Mouse (Mus musculus) limb, embryonic 15.5 days (tissue): ENCODE data around the gene Ly6f. TPM values are rescaled to one million over a fixed set of nuclear protein-coding genes. Genes with fewer than 3 reads are reported as not detected.

Experiments
- ATAC-seq: fragments of 200-750 bp; cut with Nextera tagmentation; 2 replicates; pipeline ENCODE4 v1.8.0; 2017; ENCODE audit warnings: low read depth, moderate TSS enrichment; ENCODE audit not compliant: insufficient number of reproducible peaks, low FRiP score, low TSS enrichment
- H3K27ac ChIP-seq: fragments of 300-500 bp; sonication (generic); 2 replicates; pipeline ENCODE4 v1.5.1; 2015; ENCODE audit warnings: moderate library complexity, mild to moderate bottlenecking, inconsistent platforms
- H3K27me3 ChIP-seq: fragments of 300-500 bp; sonication (generic); 2 replicates; pipeline ENCODE4 v1.6.1; 2015; ENCODE audit warnings: inconsistent platforms
- H3K36me3 ChIP-seq: fragments of 300-500 bp; sonication (generic); 2 replicates; pipeline ENCODE4 v1.6.1; 2015; ENCODE audit warnings: inconsistent platforms
- H3K4me1 ChIP-seq: fragments of 300-500 bp; sonication (generic); 2 replicates; pipeline ENCODE4 v1.6.1; 2015; ENCODE audit warnings: inconsistent platforms
- H3K4me2 ChIP-seq: fragments of 300-500 bp; sonication (generic); 2 replicates; pipeline ENCODE4 v1.6.1; 2015; ENCODE audit warnings: mild to moderate bottlenecking, inconsistent platforms
- H3K4me3 ChIP-seq: fragments of 300-500 bp; sonication (generic); 2 replicates; pipeline ENCODE4 v1.5.1; 2015; ENCODE audit warnings: mild to moderate bottlenecking, inconsistent platforms
- H3K9ac ChIP-seq: fragments of 300-500 bp; sonication (generic); 2 replicates; pipeline ENCODE4 v1.6.1; 2015; ENCODE audit warnings: inconsistent platforms
- H3K9me3 ChIP-seq: fragments of 300-500 bp; sonication (generic); 2 replicates; pipeline ENCODE4 v1.6.1; 2016; ENCODE audit warnings: inconsistent platforms
- WGBS: fragments of 180-500 bp; shearing (Covaris S2); methylation state at CpG from one replicate; pipeline ENCODE4 v1.1.7; 2015; 5-methylcytosine and 5-hydroxymethylcytosine counted together
- polyA plus RNA-seq: library from polyadenylated mRNA; unstranded; fragments of >200 nt; fragmentation: Nextera tagmentation; extraction: Ambion mirVana; gene quantifications from 2 replicates; pipeline ENCODE4 v1.2.1, GENCODE M21; 2015

Gene Ly6f
- polyA plus RNA-seq: not detected in 2 replicates

GRCm38 (mm10) chr15:75268121-75268520, at the start of gene Ly6f:
Ly6f (plus strand) TSS chr15:75268421.
- H3K9me3 ChIP-seq: no peaks in the 10 kb centered on the region
- H3K4me1 ChIP-seq: no peaks in the 10 kb centered on the region
- no peaks in the 10 kb centered on the region for H3K27me3 ChIP-seq
- no peak within 1 kb of the TSS for H3K4me3 ChIP-seq
- no peaks in the 10 kb centered on the region for H3K36me3 ChIP-seq
- no peak within 1 kb of the TSS for H3K27ac ChIP-seq
- no peak within 1 kb of the TSS for H3K4me2 ChIP-seq
- H3K9ac ChIP-seq: no peak within 1 kb of the TSS
- ATAC-seq: no peak

- H3K27ac ChIP-seq: no peak overlapping the region
- ATAC-seq: no peak
- H3K4me2 ChIP-seq: no peak overlapping the region
- H3K9me3 ChIP-seq: no peaks in the 10 kb centered on the region
- H3K27me3 ChIP-seq: no peaks in the 10 kb centered on the region
- H3K9ac ChIP-seq: no peak overlapping the region
- no peak overlapping the region for H3K4me3 ChIP-seq
- no peaks in the 10 kb centered on the region for H3K4me1 ChIP-seq
- H3K36me3 ChIP-seq: no peaks in the 10 kb centered on the region
Measured at GRCm38 (mm10) chr15:75221942-75222341, 46.3 kb upstream of the Ly6f start.

- 87% methylated on average over 3 of the region's 3 CpGs for WGBS
Measured at GRCm38 (mm10) chr15:75237736-75238288, 30.4 kb upstream of the Ly6f start.

GRCm38 (mm10) chr15:75240558-75240957, 27.7 kb upstream of the Ly6f start:
- Histone ChIP-seq H3K4me3 (no peak overlapping the region), H3K4me2 (no peak overlapping the region), H3K36me3 (no peaks in the 10 kb centered on the region), H3K9me3 (no peaks in the 10 kb centered on the region), H3K27ac (no peak overlapping the region), H3K9ac (no peak overlapping the region), H3K27me3 (no peaks in the 10 kb centered on the region), H3K4me1 (no peaks in the 10 kb centered on the region)
- 42% methylated on average over 2 of the region's 2 CpGs for WGBS
- no peak for ATAC-seq

More at GRCm38 (mm10) chr15:75237736-75238288, 30.4 kb upstream of the Ly6f start:
- Histone ChIP-seq H3K27me3 (no peaks in the 10 kb centered on the region), H3K9me3 (no peaks in the 10 kb centered on the region), H3K27ac (no peak overlapping the region), H3K4me3 (no peak overlapping the region), H3K9ac (no peak overlapping the region), H3K4me1 (no peaks in the 10 kb centered on the region), H3K4me2 (no peak overlapping the region), H3K36me3 (no peaks in the 10 kb centered on the region)
- no peak for ATAC-seq

GRCm38 (mm10) chr15:75242756-75243640, 25.2 kb upstream of the Ly6f start:
- Histone ChIP-seq H3K4me3 (no peak overlapping the region), H3K4me1 (no peaks in the 10 kb centered on the region), H3K27ac (no peak overlapping the region), H3K9ac (no peak overlapping the region), H3K36me3 (no peaks in the 10 kb centered on the region), H3K9me3 (no peaks in the 10 kb centered on the region), H3K4me2 (no peak overlapping the region), H3K27me3 (no peaks in the 10 kb centered on the region)
- ATAC-seq: no peak
- 68% methylated on average over 3 of the region's 3 CpGs for WGBS

GRCm38 (mm10) chr15:75254671-75255070, 13.6 kb upstream of the Ly6f start:
- Histone ChIP-seq H3K27ac (no peak overlapping the region), H3K4me1 (no peaks in the 10 kb centered on the region), H3K36me3 (no peaks in the 10 kb centered on the region), H3K27me3 (no peaks in the 10 kb centered on the region), H3K9ac (no peak overlapping the region), H3K4me3 (no peak overlapping the region), H3K9me3 (no peaks in the 10 kb centered on the region), H3K4me2 (no peak overlapping the region)
- no peak for ATAC-seq
- WGBS: 82% methylated on average over 3 of the region's 3 CpGs

- H3K27me3 ChIP-seq: no peaks in the 10 kb centered on the region
- no peak for ATAC-seq
- no peaks in the 10 kb centered on the region for H3K4me1 ChIP-seq
- H3K36me3 ChIP-seq: no peaks in the 10 kb centered on the region
- H3K4me2 ChIP-seq: no peak overlapping the region
- H3K4me3 ChIP-seq: no peak overlapping the region
- no peaks in the 10 kb centered on the region for H3K9me3 ChIP-seq
- no peak overlapping the region for H3K9ac ChIP-seq
- H3K27ac ChIP-seq: no peak overlapping the region
Measured at GRCm38 (mm10) chr15:75265863-75266262, 2.4 kb upstream of the Ly6f start.

- H3K4me1 ChIP-seq: no peaks in the 10 kb centered on the region
- ATAC-seq: no peak
- H3K27ac ChIP-seq: no peak overlapping the region
- WGBS: 60% methylated on average over 1 of the region's 1 CpGs
- H3K36me3 ChIP-seq: no peaks in the 10 kb centered on the region
- no peak overlapping the region for H3K4me2 ChIP-seq
- H3K9me3 ChIP-seq: no peaks in the 10 kb centered on the region
- H3K27me3 ChIP-seq: no peaks in the 10 kb centered on the region
- no peak overlapping the region for H3K9ac ChIP-seq
- no peak overlapping the region for H3K4me3 ChIP-seq
Measured at GRCm38 (mm10) chr15:75266626-75267025, 1.6 kb upstream of the Ly6f start.

GRCm38 (mm10) chr15:75268916-75269829, 952 bp downstream of the Ly6f start:
- Histone ChIP-seq H3K4me1 (no peaks in the 10 kb centered on the region), H3K9ac (no peak overlapping the region), H3K27ac (no peak overlapping the region), H3K36me3 (no peaks in the 10 kb centered on the region), H3K4me2 (no peak overlapping the region), H3K4me3 (no peak overlapping the region), H3K27me3 (no peaks in the 10 kb centered on the region), H3K9me3 (no peaks in the 10 kb centered on the region)
- 74% methylated on average over 5 of the region's 5 CpGs for WGBS
- no peak for ATAC-seq

- H3K27ac ChIP-seq: no peak overlapping the region
- no peak overlapping the region for H3K9ac ChIP-seq
- no peaks in the 10 kb centered on the region for H3K9me3 ChIP-seq
- H3K4me3 ChIP-seq: no peak overlapping the region
- no peak for ATAC-seq
- no peak overlapping the region for H3K4me2 ChIP-seq
- H3K36me3 ChIP-seq: no peaks in the 10 kb centered on the region
- H3K27me3 ChIP-seq: no peaks in the 10 kb centered on the region
- H3K4me1 ChIP-seq: no peaks in the 10 kb centered on the region
Measured at GRCm38 (mm10) chr15:75270169-75270568, 1.9 kb downstream of the Ly6f start.

GRCm38 (mm10) chr15:75270691-75271362, 2.6 kb downstream of the Ly6f start:
- Histone ChIP-seq H3K9ac (no peak overlapping the region), H3K27me3 (no peaks in the 10 kb centered on the region), H3K9me3 (no peaks in the 10 kb centered on the region), H3K4me2 (no peak overlapping the region), H3K36me3 (no peaks in the 10 kb centered on the region), H3K4me3 (no peak overlapping the region), H3K27ac (no peak overlapping the region), H3K4me1 (no peaks in the 10 kb centered on the region)
- ATAC-seq: no peak
- WGBS: 84% methylated on average over 3 of the region's 3 CpGs
